Mouse (Mus musculus): ENCODE measurements at regions not wholly inside any gene's neighbourhood (a gene's known extent, or its start where the extent isn't known, plus 50 kb on each side); places are given as distances from the start of the nearest gene placed in this dataset.

DNA sequence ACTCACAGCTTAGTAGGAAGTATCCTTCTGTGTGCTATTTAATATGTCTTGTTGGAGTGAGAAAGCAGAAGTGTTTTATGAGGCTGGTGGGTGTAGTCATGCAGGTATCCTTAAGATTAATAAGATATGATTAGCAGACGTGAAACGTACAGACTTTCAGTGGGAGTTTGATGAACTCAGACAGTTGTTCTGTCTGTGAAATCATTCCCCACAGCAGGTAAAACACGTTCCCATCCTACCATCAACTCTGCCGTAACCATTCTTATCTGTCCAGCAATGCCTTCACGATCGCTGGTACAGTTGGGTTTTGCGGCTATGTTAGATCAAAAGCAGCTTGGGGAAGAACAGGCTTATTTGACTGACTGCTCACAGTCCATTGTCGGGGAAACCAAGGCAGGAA lies 332.3 kb downstream of the Med10 start:
- TF ChIP-seq POLR2A (IDR thresholded peaks at IDR 0.05; ENCODE audit: low read depth, low read length), result no peak
- no peak for TF ChIP-seq CTCF (conservative IDR thresholded peaks at IDR 0.05; ENCODE audit: insufficient read depth, insufficient read length, low read depth, low read length)

All from kidney, adult 2 months (tissue).